Mouse (Mus musculus) midbrain, embryonic 10.5 days (tissue): ENCODE measurements at regions not wholly inside any gene's neighbourhood (a gene's known extent, or its start where the extent isn't known, plus 50 kb on each side); places are given as distances from the start of the nearest gene placed in this dataset. TPM values are rescaled to one million over a fixed set of nuclear protein-coding genes. Genes with fewer than 3 reads are reported as not detected.

Experiments
- DNase-seq: peaks from one replicate; pipeline ENCODE4 v3.0.0-alpha.2; 2017; ENCODE audit warnings: low spot score
- H3K27ac ChIP-seq: fragments of 300-500 bp; sonication (generic); replicated peaks from 2 replicates; pipeline ENCODE4 v1.5.1; 2016; ENCODE audit warnings: mild to moderate bottlenecking
- H3K27me3 ChIP-seq: fragments of 300-500 bp; sonication (generic); 2 replicates; pipeline ENCODE4 v1.6.1; 2016; ENCODE audit warnings: low read depth, mild to moderate bottlenecking; ENCODE audit not compliant: poor library complexity, severe bottlenecking
- H3K36me3 ChIP-seq: fragments of 300-500 bp; sonication (generic); 2 replicates; pipeline ENCODE4 v1.6.1; 2016; ENCODE audit warnings: mild to moderate bottlenecking, moderate library complexity
- H3K4me1 ChIP-seq: fragments of 300-500 bp; sonication (generic); 2 replicates; pipeline ENCODE4 v1.6.1; 2016
- H3K4me3 ChIP-seq: fragments of 300-500 bp; sonication (generic); 2 replicates; pipeline ENCODE4 v1.5.1; 2016; ENCODE audit warnings: mild to moderate bottlenecking, moderate library complexity
- H3K9me3 ChIP-seq: fragments of 300-500 bp; sonication (generic); replicated peaks from 2 replicates; pipeline ENCODE4 v1.6.1; 2016; ENCODE audit warnings: mild to moderate bottlenecking
- WGBS: fragments of 180-500 bp; shearing (Covaris S2); methylation state at CpG from one replicate; pipeline ENCODE4 v1.1.7; 2016; 5-methylcytosine and 5-hydroxymethylcytosine counted together
- microRNA-seq: library from miRNA; unstranded; fragments of <30 nt; microRNA quantifications from one replicate; pipeline ENCODE4, GENCODE M21; 2017

GRCm38 (mm10) chrX:12822777-12823176 lies 60.9 kb upstream of the Med14 start:
- no peaks in the 10 kb centered on the region for H3K36me3 ChIP-seq
- DNase-seq = no peak
- no peaks in the 10 kb centered on the region for H3K4me1 ChIP-seq
- H3K9me3 ChIP-seq = no peaks in the 10 kb centered on the region
- WGBS = 80% methylated on average over 10 of the region's 10 CpGs
- peaks cover 17% of the 10 kb centered on the region; the same call in 1 of the 2 replicates for H3K27me3 ChIP-seq
- no peak overlapping the region for H3K4me3 ChIP-seq
- no peak overlapping the region for H3K27ac ChIP-seq

- no peak overlapping the region for H3K4me3 ChIP-seq
- no peak overlapping the region for H3K27ac ChIP-seq
- no peaks in the 10 kb centered on the region; the same call in 1 of the 2 replicates for H3K27me3 ChIP-seq
- no peak for DNase-seq
- WGBS = 82% methylated on average over 6 of the region's 6 CpGs
- no peaks in the 10 kb centered on the region for H3K36me3 ChIP-seq
- no peaks in the 10 kb centered on the region for H3K4me1 ChIP-seq
- no peaks in the 10 kb centered on the region for H3K9me3 ChIP-seq
These were observed 51.3 kb upstream of the Med14 start for GRCm38 (mm10) chrX:12813083-12813660.

Small RNAs in the stretch of these regions (microRNA-seq; reads per million reads assigned to microRNA genes)
- gene Gm25063 = not detected
